Mouse (Mus musculus) ovary, postnatal 36 days (tissue): ENCODE results near the gene Gramd4.
"Not testable (repeated sequence)": the region's sequence is repeated elsewhere in the genome, so short reads cannot be mapped to it uniquely, and the experiment has no call there.

Source experiments
- DNase-seq: peaks from one replicate; pipeline ENCODE4 v3.0.0; 2022; ENCODE audit warnings: low spot score, mixed read lengths

Gramd4 gene

GRCm38 (mm10) chr15:86091201-86091997 lies 33.9 kb downstream of the Gramd4 start:
- DNase-seq, result no peak

GRCm38 (mm10) chr15:86091998-86092670 lies 34.6 kb downstream of the Gramd4 start:
- DNase-seq, result no peak

GRCm38 (mm10) chr15:86093236-86093635 lies 35.7 kb downstream of the Gramd4 start:
- DNase-seq, result no peak

- DNase-seq, result no peak
These were observed 37.0 kb downstream of the Gramd4 start for GRCm38 (mm10) chr15:86094324-86095121.

- no peak for DNase-seq
These were observed 38.5 kb downstream of the Gramd4 start for GRCm38 (mm10) chr15:86095722-86096603.

- DNase-seq, result not testable (repeated sequence)
These were observed 39.1 kb downstream of the Gramd4 start for GRCm38 (mm10) chr15:86096604-86097020.

- no peak for DNase-seq
These were observed 40.4 kb downstream of the Gramd4 start for GRCm38 (mm10) chr15:86097871-86098270.

- no peak for DNase-seq
These were observed 44.1 kb downstream of the Gramd4 start for GRCm38 (mm10) chr15:86101585-86101984.

GRCm38 (mm10) chr15:86102308-86102707 lies 44.8 kb downstream of the Gramd4 start:
- no peak for DNase-seq

GRCm38 (mm10) chr15:86104401-86105344 lies 47.2 kb downstream of the Gramd4 start:
- no peak for DNase-seq

- no peak for DNase-seq
These were observed 47.8 kb downstream of the Gramd4 start for GRCm38 (mm10) chr15:86105345-86105697.

GRCm38 (mm10) chr15:86105751-86106150 lies 48.3 kb downstream of the Gramd4 start:
- no peak for DNase-seq

GRCm38 (mm10) chr15:86107831-86108471 lies 50.5 kb downstream of the Gramd4 start:
- DNase-seq, result no peak

GRCm38 (mm10) chr15:86109245-86109644 lies 51.8 kb downstream of the Gramd4 start:
- no peak for DNase-seq

GRCm38 (mm10) chr15:86109650-86110211 lies 52.2 kb downstream of the Gramd4 start:
- no peak for DNase-seq

- no peak for DNase-seq
These were observed 53.0 kb downstream of the Gramd4 start for GRCm38 (mm10) chr15:86110361-86111103.

GRCm38 (mm10) chr15:86112707-86113341 lies 55.3 kb downstream of the Gramd4 start:
- DNase-seq, result no peak

GRCm38 (mm10) chr15:86113342-86113710 lies 55.8 kb downstream of the Gramd4 start:
- no peak for DNase-seq
